Mouse (Mus musculus): ENCODE measurements around the gene Calcoco1.

The Calcoco1 gene

DNA sequence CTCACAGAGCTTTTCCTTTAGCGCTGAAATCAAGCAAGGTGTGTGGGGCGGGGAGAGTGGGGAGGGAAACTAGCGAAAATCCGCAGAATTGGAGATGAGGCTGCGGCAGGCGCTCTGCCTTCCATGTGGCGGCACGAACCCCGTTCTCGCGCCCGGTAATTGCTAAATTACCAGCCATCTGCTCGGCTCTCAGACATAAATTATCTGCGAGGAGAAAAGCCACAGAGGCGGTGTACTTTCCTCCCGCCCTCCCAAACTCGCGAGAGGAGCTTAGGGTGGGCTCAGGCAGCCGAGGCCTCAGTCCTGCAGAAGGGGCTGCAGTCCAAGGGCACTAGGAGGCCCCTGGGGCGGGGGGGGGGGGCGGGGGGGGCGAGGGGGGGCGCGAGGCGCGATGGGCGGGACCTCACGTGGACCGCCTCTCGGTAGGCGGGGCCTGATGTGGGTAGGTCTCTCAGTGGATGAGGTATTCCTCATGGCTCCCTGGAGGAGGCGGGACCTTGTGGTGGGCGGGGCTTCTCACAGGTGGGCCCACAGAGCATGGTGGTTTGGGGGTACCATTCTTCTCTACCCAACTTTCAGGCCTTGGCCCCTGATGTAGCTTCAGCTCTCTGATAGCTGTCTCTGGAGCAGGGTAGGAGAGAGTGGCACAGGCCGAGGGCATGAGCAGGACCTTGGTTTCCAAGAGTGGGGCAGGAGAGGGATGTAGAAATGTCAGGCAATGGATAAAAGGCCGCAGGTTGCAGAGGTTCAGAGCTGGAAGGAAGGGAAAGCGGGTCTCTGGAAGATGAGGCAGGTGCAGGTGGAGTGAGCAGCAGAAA is 14.4 kb upstream of the Calcoco1 start:
- no peak for DNase-seq

DNA sequence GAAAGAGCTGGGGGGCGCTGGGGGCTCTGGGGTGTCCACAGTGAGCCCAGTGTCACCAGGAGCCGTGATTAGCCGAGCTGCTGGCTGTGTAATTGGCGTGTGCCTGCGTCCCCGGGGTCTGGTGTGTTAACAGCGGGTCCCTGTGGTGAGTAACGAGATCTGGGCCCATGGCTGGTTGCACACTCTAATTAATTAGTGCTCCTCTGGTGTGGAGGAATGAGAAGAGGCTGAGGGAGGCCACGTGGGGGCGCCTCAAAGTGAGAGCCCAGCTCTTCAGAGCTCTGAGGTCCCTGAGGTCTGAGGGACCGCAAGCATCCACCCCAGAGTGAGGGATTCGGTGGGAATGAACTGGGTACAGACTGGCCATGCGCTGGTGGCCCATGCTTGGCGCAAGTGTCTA is 13.1 kb upstream of the Calcoco1 start:
- no peak for DNase-seq

DNA sequence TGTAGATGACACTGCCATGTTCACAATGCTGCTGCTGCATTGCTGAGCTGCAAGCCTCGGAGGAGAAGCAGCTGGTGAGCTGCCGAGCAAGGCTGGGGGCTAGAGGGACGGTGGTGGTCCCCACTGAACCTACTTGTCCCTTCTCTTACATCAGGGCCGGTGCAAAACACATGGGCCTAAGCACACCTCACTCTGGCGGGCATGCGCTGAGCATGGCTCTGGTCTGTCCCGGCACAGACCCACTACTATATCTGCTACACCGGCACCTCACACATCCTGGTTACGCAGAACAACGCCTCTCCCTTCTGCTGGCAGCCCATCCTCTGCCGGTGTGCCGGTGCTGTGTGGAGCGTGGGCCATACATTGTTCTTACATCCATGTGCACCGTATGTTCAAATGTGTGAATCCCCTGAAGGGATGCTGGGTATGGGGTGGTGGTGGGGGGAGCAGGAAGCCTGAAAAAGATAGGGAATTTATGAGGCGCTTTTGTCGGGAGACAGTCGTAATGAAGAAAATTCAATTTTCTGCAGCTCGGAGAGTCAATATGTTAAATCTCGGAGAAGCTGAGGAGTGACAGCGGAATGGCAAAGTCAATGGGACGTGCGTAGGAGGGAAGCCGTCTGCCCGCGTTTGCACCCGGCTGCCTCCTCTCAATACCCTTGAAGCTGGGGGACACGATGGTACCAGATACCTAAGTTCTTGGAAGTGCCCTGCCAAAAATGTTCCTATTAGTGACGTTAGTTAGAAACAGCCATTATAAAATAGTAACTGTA is 12.0 kb upstream of the Calcoco1 start:
- no peak for DNase-seq

DNA sequence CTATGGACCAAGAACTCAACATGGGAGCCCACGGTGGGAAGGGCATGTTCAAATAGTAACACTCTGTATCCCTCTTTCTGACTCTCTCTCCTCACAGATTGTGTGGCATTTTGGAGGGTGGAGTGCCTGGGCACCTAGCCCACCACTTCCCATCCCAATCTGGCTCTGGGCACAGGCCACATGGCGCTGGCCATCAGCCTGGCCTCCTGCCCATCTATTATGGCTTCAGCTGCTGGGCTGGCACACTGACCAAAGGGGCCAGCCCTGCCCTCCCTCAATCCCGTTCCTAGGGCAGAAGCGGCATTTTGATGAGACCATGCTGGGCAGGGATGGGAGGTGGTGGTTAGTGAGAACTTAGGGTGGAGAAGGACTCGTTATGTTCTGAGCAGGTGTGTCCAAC is 11.3 kb upstream of the Calcoco1 start:
- DNase-seq: no peak

DNA sequence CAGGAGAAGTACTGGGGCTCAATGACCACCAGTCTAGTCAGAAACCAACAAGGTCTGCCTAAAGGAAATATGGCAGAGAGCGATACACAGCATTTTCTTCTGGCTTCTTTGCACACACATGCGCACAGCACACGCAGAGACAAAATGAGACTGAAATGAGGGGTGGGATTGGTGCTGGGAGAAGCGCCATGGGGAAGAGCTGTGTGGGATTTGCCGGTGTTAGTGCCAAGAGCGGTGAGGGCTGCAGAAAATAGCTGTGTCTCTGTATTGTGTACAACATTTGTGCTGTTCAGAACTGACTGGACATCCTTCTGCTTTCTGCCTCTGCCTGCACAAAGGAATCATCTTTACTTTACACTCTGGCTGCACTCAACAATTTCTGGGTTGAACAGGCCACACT is 10.4 kb upstream of the Calcoco1 start:
- DNase-seq: no peak

DNA sequence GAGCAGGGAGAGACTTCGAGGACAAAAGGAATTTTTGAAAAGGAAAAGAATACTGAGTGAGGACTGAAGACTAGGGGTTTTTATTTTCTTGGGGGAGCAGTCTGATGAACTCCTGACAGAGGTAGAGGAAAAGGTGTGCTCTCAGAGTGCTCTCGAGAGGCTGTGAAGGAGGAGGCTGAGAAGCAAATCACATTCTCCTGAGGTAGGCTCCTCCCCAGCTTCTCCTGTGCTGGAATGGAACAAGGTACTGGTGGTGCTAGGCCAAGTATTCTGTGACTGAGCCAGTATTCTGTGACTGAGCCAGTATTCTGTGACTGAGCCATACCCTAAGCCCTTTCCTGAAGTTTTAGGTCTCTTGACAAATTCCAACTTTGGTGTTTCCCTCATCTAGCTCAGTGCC is 6.0 kb upstream of the Calcoco1 start:
- DNase-seq: no peak

DNA sequence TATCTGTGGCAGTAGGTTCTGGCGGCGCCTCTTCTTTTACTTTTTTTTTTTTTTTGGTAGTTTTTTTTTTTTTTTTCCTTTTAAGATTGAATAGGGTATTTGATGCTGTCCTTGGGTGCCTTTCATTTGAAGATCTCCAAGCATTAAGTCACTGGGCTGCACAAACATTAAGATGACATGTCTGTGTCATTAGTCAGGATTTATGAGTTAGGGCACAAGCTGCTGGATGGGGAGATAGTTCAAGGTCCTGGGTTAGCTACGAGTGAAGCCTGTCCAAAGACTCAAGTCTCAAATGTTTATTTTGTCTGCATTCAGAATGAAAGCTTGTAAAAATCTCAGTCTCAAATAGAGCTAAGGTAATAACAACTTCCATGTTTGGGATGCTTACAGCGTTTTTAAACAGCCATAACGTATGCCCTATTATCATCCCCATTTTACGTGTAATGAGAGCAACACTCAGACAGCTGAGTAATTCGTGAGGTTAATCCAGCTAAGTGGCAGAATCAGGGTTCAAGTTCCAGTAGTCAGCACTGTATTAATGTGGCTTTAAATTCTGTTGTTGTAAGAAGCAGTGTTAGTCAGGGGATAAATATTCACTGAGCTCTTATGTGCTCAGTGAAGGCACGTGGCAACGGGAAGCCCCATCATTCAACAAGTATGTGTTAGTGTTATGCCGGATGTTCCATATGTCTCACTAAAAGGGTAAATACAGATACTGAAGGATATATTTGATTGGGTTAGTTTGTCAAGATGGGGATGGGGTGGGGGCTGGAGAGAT is 1.6 kb upstream of the Calcoco1 start:
- no peak for DNase-seq

DNA sequence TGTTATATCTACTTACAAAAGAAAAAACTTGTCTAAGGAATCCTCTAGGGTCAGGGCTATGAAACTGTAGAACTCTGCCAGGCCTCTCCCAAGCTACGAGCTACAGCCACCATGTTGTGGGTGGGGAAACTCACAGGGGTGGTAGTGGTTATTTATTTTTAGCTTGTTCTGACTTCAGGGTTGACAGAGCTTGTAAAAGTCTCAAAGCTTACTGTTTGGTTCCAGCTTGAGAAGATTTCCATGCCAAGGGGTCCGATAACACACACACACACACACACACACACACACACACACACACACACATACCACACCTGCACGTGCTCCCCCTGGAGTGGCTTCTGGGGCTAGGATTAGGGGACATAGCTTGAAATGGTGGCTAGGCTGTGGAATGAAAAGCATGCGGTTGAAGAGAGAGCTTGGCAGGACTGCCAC is 538 bp upstream of the Calcoco1 start:
- peak; percentile 44 for DNase-seq

DNA sequence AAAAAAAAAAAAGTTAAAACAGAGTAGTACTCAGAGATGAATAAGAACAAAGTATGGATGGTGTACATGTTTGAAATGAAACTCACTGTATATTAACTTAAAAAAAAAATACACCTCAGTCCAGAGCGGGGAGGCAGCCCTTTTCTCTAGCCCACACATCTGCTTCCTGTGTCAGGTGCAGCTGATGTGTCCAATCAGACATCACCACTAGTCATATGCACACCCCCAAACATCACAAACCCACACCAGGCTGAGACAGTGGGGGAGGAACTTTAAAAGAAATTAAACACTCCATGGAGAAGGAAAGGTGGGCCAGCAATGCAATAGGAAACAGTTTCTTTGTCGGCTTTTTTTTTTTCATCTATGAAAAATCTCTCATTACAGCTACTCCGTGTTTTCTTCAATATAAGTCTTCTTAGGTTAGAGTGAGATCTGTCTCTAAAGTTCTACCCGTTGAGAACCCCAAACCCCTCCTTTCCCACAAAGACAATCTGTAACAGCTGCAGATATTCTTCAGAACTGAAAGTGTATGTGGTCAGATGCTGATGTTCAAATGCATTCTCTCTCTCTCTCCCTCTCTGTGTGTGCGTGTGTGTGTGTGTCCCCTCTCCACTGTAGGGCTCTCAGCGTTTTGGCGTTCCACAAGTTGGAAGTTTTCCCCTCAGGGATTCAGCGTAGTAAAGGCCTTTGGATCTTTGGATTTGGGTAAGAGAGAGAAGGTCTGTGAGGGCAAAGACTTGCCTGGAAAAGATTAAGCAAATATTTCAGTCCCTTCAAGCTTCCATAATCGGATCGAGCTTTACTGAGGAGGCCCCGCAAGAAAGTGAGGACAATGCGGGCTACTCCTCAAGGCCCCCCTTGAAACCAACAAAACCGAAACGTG is 721 bp downstream of the Calcoco1 start:
- no peak for DNase-seq

DNA sequence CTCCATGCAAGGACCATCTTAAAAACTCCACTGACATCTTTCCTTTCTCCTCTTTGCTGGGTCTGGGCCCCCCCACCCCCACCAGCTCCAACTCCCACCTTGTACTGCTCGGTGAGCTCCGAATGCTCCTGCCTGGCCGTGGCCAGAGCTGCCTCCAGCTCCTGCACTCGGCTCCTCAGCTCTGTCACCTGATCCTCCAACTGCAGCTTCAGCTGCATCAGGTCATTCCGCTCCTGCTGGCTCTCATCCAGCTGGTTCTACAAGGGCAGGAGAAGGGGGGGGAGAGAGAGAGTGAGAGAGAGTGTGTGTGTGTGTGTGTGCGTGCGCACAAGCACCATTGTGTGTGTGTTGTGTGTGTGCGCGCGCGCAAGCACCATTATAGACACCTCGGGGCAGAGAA is 5.8 kb downstream of the Calcoco1 start:
- no peak for DNase-seq

DNA sequence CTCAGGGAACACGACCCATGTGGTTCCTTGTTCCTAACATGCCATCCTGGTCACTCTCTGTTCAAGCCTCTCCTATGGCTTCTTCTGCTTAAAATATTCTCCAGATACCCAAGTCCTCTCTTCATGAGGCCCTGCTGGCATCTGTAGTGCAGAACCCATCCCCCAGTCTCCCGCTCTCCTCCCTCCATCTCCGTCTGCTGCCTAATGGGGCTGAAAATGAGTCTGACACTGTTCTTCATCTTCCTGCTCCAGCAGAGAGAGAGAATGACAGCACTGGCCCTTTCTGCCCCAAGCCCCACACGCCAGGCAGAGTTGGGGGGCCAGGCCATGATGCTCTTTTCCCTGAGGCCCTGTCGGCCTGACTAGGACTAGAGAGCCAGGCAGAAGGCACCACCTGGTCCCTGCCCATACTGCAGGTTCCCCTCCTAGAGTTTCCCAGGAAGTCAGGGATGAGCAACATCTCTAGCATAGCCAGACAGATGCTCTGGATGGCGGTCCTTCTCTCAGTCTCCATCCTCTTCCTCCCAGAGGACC is 14.2 kb downstream of the Calcoco1 start:
- DNase-seq: no peak

DNA sequence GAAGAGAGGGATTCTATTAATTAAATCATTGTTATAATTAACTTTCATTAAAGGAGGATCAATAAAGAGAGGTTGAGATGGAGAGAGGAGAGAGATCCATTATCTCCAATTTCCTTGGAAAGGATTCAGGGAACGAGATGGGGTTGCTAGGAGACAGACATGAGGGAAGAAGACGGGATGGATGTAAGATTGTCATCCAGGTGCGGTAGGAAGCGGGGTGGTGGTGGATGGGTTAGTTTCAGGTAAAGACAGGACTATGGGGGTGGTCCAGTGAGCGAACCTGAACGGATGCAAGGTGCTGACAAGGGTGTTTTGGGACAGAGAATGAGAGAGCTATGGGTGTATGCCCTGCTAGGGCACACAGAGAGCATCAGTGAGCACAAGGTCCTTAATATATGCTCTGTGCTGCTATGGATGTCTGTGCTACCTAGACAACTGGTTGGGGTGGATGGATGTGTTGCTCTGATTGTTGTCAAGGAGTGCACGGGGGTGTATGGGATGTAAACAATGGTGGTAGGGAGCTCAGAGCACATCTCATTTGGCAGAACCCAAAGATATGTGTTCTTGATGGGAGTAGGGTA is 16.0 kb downstream of the Calcoco1 start:
- DNase-seq: no peak

DNA sequence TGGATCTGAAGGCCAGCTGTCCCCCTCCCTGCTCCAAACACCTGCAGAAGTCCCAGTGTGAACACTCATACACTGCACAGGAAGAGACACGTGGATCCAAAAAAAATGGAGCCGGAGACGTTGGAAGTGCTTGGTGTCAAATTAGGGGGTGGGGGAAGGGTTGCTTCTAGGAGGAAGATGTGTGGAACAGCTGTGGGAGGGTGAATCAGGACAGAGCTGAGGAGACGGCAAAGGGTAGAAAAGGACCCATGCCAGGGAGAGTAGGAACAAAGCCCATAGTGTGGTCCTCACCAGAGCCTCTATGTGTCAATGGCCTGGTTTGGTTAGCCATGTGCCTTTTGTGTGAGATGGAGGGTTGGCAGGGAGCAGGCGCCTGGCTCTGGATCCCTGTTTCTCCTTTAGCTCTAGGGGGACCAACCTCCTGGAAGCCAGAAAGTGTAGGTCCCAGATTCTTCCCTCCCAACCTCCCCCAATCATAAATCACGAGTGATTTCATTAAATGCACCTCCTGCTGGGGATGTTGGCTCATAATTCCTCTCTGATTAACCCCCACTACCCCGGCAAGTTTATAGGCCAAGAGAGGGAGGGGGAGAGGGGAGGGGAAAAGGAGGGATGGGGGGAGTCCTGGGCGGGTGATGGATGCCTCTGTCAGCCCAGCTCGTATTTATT is 16.6 kb downstream of the Calcoco1 start:
- no peak for DNase-seq

DNA sequence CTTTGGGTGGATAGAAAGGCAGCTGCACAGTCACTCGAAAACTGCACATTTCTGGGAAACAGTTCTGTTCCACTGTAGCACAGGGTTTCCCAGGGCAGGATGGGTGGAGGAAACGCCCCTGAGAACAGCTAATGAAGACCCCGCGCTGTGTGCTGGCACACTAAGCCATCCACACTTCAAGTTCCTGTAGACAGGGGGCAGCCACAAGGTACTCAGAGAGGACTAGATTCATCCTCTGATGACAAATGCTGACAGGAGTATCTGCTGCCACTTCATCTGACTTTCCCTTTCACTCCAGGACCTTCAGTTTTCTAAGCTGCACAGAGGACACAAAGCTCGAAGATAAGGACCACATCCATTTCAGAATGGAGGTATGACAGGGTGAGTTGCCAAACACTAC is 17.2 kb downstream of the Calcoco1 start:
- DNase-seq: no peak

DNA sequence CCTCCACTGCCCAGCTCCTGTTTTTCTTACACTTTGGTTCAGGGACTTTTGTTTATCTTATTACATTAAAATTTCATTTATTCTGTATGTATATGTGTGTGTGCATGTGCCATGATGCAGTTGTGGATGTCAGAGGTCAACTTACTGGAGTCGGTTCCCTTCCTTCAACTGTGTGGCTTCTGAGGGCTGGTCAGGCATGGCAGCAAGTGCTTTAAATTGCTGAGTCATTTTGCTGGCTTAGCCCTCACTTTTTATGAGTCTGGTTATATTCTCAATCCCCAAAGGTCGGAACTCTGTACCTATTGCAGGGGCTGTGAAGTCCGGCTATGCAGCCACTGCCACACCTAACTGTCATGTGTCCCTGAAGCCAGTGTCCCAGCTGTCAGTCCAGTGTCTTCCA is 19.0 kb downstream of the Calcoco1 start:
- no peak for DNase-seq

DNA sequence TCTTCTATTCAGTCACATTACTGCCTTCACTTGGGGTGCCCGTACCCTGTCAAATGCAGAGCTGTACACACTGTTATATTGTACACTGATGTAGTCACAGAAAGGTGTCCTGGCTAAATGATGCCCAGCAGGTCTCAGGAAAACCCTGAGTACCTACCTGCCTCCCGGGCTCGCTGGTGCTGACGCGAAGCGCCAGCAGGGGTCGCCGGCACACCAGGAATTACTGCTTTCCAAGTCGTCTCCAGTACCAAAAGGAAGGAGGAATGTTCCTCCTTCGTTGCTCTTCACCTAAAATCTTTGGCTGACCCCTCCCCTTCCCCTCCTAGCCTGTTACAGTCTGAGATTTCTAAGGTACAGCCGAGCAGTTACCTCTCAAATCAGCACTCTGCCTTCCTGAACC is 23.8 kb downstream of the Calcoco1 start:
- DNase-seq: peak; percentile 87

DNA sequence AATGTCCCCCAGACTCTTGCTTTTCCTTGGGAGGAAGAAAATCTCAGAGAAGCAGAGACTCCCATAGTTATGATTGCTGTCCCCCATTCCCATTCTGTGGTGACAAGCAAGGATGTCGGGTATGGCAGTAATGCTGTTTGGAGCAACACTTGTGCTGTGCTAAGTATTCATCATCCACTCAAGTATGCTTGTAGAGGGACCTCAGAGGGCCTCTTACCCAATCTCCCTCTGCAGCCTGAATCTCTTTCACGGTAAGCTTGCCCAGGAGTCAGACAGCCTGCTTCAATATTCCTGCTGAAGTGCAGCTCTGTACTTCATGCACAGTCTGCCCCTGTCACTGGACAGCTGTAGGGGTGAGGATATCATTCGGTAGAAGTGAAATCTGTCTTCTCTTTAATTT is 25.1 kb downstream of the Calcoco1 start:
- peak; percentile 31 for DNase-seq

DNA sequence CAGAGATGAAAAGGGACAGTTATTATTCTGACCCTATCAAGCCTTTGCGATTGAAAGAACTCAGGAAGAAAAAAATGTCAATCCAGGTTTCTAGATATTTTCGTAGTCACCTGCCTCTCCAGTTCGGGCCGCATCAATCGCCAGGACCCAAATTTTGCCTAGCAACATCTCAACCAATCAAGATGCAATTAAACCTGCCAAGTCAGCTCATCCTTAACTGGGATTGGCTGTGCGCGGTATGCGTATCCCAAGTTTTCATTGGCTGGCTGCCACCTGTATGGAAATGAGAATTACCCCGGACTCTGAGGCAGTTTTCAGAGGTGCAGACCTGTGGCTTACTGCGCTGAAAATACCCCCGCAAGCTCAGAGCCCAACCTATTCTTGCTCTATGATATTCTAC is 28.4 kb downstream of the Calcoco1 start:
- DNase-seq: peak; percentile 74

DNA sequence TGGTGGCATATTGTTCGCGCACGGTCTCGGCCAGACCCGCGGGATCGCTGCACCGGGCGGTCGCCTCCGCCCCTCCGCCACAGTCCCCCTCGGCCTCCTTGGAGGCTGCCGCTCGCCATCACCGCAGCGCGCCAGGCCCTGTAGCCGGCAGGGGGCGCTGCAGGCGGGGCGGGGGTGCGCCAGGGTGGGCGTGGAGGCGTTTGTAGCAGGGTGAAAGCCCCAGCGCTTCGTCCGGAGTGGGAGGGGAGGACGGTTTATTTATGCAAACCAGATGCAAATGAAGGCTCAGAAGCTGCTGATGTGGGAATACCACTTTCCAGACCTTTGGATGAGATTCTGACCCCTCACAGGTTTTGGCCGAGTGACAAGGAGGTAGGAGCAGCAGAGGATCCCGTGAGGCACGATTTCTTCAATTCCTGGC is 29.0 kb downstream of the Calcoco1 start:
- peak; percentile 74 for DNase-seq

DNA sequence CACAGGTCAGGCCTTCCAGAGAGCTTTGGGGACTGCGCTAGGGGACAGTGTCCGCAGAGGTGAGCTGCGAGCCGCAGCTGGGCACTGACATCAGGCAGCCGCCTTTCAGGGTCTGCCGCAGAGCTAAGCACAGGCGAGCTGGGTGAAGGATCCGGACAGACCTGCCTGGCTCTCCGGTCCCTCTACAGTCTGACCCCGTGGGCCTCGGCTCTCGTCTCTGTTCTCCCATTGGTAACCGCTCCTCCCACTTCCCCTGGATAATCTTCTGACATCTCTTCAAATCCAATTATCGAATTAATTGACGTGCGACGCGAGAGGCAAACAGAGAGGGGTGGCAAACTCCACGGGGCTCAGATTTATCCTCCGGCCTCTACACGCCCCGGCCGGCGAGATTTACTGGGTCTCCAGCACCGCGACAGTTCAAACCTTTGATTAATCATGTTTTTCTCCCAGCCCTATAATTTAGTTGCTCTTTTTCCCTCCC is 29.6 kb downstream of the Calcoco1 start:
- DNase-seq: no peak

DNA sequence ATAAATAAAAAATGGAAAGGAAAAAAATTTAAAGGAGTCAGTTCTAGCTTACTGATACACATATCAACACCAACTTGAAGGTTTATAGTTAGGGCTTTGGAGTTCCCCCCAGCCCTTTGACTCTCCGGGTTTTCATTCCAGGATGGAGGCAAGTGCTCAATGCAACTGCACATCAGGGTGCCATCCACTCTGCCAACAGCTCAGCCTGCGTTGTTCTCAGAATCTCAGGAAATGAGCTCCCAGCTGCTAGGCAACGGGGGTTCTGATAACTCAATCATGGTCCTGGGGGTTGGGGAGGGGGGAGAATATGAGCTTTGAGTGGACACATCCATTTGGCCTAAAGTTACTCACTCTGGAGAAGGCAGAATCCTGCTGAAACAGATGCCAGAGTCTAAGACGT is 36.2 kb downstream of the Calcoco1 start:
- DNase-seq: no peak

Data from lung, postnatal 10 days (tissue).